Mouse (Mus musculus) left cerebral cortex, postnatal 25 days (tissue): Measurements from ENCODE around the gene Baz2b. TPM values are rescaled to one million over a fixed set of nuclear protein-coding genes. Genes with fewer than 3 reads are reported as not detected.
"Not testable (repeated sequence)": the region's sequence is repeated elsewhere in the genome, so short reads cannot be mapped to it uniquely, and the experiment has no call there.

Experiments
- DNase-seq, 2 experiments: peaks; one replicate each; pipeline ENCODE4 v3.0.0; 2022; ENCODE audit warnings: low spot score in 2 of 2, mixed read lengths in 1 of 2
- intact Hi-C: fragments of 180-260 bp; cut with DNase I; formaldehyde crosslinking; loops from one replicate; pipeline ENCODE4 v1.15.1; 2025
- total RNA-seq, 2 experiments: library from RNA; stranded (reverse); gene quantifications; 2 replicates each; pipeline ENCODE4 v1.2.3; 2021

Baz2b gene
- total RNA-seq, 2 experiments from 2014 or later, result 47.5 to 57.5 TPM

- intact Hi-C loops, result no loop called here
Measured at GRCm38 (mm10) chr2:60142281-60142680, 67.4 kb downstream of the Baz2b start.

GRCm38 (mm10) chr2:60138751-60139162 is 70.9 kb downstream of the Baz2b start:
- no peak for DNase-seq
- intact Hi-C loops, result no loop called here

More at GRCm38 (mm10) chr2:60142281-60142680, 67.4 kb downstream of the Baz2b start:
- DNase-seq, result no peak

- intact Hi-C loops, result no loop called here
- no peak for DNase-seq
Measured at GRCm38 (mm10) chr2:60135796-60136195, 73.8 kb downstream of the Baz2b start.

- intact Hi-C loops, DNase-seq: not testable (repeated sequence)
Measured at GRCm38 (mm10) chr2:60134958-60135357, 74.7 kb downstream of the Baz2b start.

- DNase-seq, result no peak
Measured at GRCm38 (mm10) chr2:60133072-60133471, 76.6 kb downstream of the Baz2b start.

GRCm38 (mm10) chr2:60132269-60133042 is 77.2 kb downstream of the Baz2b start:
- intact Hi-C loops, result no loop called here
- DNase-seq, result no peak

More at GRCm38 (mm10) chr2:60133072-60133471, 76.6 kb downstream of the Baz2b start:
- intact Hi-C loops, result no loop called here

GRCm38 (mm10) chr2:60128631-60129030 is 81.0 kb downstream of the Baz2b start:
- intact Hi-C loops, result no loop called here
- no peak for DNase-seq

- no peak for DNase-seq
- intact Hi-C loops, result no loop called here
Measured at GRCm38 (mm10) chr2:60126831-60127230, 82.8 kb downstream of the Baz2b start.

- no peak for DNase-seq
- intact Hi-C loops, result no loop called here
Measured at GRCm38 (mm10) chr2:60126292-60126691, 83.3 kb downstream of the Baz2b start.

- DNase-seq, result peak; percentile 47 to 69
- intact Hi-C loops, result loop anchor here (2.0 kb wide), 1 partner anchor 83 kb away; the partner anchor contains the start of genes Baz2b and March7
Measured at GRCm38 (mm10) chr2:60125049-60126004, 84.3 kb downstream of the Baz2b start.

- intact Hi-C loops, result loop anchor here (2.0 to 5.0 kb wide), 2 partner anchors 84 to 87 kb away; partner anchors contain the start of genes Baz2b and March7
Measured at GRCm38 (mm10) chr2:60124648-60125048, 85.0 kb downstream of the Baz2b start.

GRCm38 (mm10) chr2:60123911-60124647 is 85.6 kb downstream of the Baz2b start:
- peak; percentile 33 to 41 for DNase-seq
- intact Hi-C loops, result loop anchor here (2.0 to 5.0 kb wide), 2 partner anchors 85 to 87 kb away; partner anchors contain the start of genes Baz2b and March7

More at GRCm38 (mm10) chr2:60124648-60125048, 85.0 kb downstream of the Baz2b start:
- no peak for DNase-seq

- no peak for DNase-seq
- intact Hi-C loops, result loop anchor here (5.0 kb wide), 1 partner anchor 86 kb away; no protein-coding TSS in a partner anchor
Measured at GRCm38 (mm10) chr2:60123061-60123874, 86.4 kb downstream of the Baz2b start.

- intact Hi-C loops, result loop anchor here (5.0 kb wide), 1 partner anchor 85 kb away; no protein-coding TSS in a partner anchor
- DNase-seq, result no peak
Measured at GRCm38 (mm10) chr2:60122188-60122587, 87.5 kb downstream of the Baz2b start.

GRCm38 (mm10) chr2:60120681-60121080 is 89.0 kb downstream of the Baz2b start:
- intact Hi-C loops, result loop anchor here (5.0 kb wide), 1 partner anchor 83 kb away; no protein-coding TSS in a partner anchor
- DNase-seq, result no peak

- intact Hi-C loops, result no loop called here
- DNase-seq, result no peak
Measured at GRCm38 (mm10) chr2:60118684-60119558, 90.7 kb downstream of the Baz2b start.

GRCm38 (mm10) chr2:60117867-60118266 is 91.8 kb downstream of the Baz2b start:
- intact Hi-C loops, result no loop called here
- no peak for DNase-seq
